Mouse (Mus musculus) c-Kit-positive CD71-positive TER-119-positive erythroid progenitor cells, embryonic 14.5 days (primary cell): ENCODE results near the gene Bri3.

Experiments
- DNase-seq: peaks from one replicate; pipeline ENCODE4 v3.0.0-alpha.2; 2013; ENCODE audit warnings: low spot score

Bri3 gene

DNA sequence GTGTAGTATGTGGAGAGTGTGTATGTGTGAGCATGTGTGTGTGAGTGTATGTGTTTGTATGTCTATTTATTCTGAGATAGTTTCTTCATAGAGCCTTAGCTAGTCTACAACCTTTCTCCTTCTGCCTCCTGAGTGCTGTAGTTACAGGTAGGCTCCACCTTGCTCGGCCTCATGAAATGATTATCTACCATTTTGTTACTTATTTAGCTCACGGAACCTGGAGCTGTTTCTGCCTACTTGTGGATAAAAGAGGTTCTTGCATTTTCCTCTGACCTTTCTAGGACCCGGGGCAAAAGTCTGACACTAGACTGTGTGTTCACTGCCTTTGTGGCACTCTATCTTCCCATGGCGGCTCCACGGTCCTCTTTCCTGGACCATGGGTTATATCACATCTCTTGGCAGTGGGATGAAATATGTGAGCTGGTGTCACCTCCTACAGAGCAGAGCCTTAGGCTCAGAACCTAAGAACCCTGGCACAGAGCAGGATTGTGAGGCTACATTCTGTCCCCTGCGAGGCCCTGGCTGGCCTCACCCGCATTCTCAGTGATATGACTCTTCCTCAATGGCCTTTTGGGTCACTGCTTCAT lies at the start of gene Bri3:
Gene Bri3, plus strand, starts transcription at position 537 of the 587 bp plus-strand sequence.
- DNase-seq = no peak

DNA sequence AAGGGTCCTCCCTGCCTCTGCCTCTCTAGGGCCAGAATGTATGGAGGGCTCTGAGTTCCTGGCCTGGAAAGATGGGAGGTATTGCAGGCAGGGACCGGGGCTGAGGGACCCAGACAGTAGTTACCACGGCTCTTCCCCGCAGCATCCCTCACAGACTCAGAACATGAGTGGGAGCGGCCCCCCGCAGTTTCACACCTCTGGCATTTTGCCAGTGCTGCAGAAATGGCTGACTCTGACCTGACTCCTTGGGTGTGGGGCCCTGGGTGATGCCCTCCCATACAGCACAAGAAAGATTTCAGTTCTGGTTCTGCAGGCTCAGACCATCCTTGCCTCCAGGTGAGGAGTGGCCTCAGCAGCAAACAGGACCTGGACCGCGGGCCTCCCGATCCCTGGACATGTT lies 48.7 kb upstream of the Bri3 start:
- no peak for DNase-seq

DNA sequence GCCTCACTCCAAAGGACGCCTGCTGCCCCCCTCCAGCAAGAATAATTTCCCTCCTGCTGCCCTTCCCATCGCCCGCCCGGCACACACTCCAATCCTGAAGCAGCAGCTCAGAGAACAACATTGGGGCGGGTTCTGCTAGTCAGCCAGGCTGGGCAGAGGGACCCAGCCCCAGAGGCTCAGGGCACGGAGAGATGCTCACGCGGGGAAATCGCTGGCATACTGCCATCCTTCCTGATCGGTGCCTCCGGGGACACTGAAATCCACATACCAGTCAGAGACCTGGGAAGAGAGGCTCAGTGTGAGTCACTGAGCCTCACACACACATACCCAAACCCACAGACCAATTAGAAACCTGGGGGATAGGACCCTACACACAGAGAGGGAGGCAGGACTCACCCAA lies 43.6 kb upstream of the Bri3 start:
- no peak for DNase-seq

DNA sequence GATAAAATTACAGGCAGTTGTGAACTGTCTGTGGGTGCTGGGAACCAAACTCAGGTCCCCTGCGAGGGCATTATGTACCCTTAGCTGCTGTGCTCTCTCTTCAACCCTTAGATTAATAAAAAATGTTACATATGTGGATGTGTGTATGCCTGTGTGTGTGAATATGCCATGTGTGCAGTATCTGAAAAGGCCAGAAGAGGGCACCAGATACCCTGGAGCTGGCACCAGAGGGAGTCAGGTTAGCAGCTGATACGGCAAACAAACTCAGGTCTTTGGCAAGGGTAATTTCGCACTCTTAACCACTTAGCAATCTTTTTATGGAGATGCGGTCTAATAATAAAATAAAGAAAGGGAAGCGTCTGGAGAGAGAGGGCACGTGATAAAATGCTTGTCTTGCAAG lies 41.8 kb upstream of the Bri3 start:
- no peak for DNase-seq

DNA sequence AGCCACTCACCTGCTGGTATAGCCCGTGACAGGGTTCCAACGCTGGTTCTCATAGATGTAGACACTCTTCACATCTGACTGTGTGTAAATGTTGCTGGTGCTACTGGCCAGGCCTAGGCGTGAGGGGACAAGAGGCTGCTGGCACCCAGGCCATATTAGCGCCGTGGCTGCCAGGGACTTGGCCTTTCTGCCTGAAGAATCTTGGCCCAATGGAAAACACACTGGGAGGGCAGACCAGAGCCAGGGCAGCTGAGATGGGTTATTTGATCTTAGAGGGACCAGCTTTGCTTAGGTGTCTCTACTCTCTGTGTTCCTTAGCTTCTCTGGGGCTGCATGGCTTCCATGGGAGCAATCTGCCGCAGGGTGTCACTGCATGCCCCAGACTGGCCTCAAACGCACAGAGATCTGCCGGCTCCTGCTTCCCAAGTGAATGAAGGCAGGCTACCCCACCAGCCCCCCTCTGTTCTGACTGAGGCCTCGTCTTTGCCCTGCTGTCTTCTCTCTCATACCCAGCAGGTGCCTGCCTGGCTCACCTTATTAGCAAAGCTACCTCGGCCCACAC lies 40.8 kb upstream of the Bri3 start:
- DNase-seq = no peak

DNA sequence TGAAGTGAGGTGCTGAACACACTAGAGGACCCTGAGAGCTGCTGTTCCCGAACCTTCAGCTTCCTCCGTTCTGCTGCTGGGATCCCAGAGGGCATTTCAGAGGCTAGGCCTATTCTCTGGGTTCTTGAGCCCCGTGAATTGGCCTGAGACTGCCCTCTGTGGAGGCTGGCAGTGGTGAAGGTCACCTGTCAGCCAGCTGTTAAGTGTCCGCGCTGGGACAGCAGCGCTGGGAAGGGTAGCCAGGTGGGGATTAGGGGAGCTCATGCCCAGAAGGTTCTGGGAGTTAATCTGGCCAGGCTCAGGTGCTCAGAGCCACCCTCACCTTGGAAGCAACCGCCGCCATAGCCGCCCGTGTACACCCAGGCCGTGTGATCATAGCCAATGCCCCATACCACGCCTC lies 39.9 kb upstream of the Bri3 start:
- DNase-seq = no peak

DNA sequence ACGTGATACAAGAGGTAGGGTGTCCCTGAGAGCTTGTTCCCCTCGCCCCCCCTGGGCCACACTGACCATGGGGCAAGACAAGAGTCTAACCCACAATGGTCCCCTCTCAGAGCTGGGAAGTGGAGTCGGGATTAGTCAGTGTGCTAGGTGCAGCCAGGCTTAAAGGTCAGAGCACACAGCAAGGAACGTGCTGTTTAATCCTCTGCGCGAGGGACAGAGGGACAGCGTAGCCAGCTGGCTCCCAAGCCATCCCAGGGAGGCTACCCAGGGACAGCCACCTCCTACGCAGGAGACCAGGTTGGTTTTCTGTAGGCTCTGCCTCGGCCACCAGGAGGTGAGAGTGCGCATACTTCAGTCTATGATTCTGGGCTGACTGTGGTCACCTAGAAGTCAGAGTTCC lies 39.3 kb upstream of the Bri3 start:
- no peak for DNase-seq

DNA sequence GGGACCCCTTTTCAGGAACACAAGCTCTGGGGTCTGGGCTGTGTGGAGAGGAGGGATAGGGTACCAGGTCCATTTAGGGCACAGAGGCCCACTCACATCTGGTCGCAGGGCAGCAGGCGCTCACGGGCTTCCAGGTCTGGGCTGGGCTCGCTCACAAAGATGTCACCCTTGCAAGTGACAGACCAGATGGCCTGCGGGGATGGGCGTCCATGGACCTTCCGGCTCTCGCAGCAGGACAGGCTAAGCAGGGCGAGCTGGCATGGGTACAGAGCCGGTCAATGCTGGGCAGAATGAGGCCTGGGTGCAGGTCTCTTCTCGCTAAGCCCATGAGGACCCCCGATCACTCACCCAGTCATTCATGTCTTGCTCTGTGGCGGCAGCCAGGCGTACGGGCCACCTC lies 38.2 kb upstream of the Bri3 start:
- no peak for DNase-seq

DNA sequence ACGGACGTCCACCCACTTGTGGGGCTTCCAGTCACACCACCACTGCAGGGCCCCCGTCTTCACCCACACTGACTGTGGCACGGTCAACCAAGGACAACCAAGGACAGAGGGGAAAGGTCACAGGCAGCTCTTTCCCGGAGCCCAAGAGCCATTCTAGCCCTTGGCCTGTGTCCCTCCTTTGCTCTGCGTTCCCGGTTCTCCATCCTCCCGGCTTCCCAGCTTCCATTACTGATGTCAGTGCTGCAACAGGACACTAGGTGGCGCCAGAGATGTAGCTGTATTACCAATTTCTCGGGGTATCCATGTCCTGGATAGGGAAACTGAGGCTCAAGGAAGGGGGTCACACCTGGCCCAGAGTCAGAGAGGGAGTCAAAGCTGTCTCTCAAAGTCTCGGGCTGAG lies 36.8 kb upstream of the Bri3 start:
- DNase-seq = peak; percentile 21

DNA sequence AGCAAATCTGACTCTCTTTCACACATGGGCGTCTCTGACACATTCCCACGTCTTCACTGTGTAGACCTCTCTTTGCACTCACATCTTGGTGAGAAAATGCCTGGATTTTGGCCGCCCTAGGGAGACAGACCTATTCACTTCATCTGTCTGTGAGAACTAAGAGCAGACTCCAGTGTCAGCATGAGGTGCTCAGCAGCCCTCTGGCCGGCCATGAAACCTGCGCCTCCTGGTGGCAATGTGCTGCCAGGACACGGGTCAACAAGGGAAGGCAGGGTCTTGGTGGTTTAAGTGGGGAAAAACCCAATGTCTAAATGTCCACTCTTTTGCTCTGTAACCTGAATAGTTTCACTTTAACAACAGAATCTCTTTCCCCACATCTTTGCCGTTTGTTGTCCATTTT lies 29.8 kb upstream of the Bri3 start:
- DNase-seq = peak; percentile 34

DNA sequence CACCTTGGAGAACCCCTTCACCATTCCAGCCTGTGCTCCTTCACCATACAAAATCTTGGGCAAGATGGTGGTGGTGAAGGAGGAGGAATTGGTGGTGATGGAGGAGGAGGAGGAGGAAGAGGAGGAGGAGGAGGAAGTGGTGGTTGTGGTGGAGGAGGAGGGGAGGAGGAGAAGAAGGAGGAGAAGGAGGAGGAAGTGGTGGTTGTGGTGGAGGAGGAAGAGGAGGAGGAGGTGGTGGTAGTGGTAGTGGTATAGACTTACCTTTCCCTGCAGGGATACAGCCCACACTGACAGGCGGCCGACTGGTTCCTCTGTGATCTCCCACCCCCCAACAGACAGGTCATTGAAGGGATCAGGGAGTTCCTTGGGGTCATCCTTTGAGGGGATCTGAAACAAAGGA lies 28.2 kb upstream of the Bri3 start:
- no peak for DNase-seq

DNA sequence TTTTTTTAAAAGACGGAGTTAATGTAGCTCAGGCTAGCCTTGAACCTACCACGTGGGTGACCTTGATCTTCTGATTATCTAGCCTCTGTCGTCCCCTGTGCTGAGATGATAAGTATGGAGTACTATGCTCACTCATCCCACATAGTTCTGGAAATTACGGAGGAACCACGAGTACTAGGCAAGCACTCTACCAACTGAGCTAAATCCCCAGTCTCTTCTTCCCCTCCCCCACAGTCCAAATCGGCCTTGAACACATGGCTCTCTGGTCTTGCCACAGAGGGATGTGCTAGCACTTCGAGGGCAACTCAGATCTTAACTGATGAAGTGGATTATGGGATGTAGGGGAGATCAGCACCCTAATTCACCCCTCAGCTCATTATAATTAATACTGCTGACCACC lies 26.2 kb upstream of the Bri3 start:
- DNase-seq = no peak

DNA sequence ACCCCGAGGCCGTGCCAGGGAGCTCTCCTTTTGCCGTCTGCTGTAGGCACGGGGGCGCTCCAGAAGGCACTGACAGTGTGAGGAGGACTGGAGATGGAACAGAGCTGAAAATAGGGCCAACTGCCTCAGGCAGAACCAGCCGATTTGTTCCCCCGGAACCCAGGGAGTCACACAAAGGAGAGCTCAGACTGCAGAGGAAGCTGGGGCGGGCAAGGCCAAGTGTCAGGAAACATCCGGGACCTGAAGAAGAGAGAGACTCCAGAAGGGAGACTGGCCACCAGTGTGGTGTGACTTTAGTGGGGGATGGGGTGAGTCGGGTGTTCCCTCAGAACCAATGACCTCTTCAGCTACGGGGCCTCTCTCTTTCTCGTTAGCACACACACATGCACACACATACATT lies 24.9 kb upstream of the Bri3 start:
- DNase-seq = no peak

DNA sequence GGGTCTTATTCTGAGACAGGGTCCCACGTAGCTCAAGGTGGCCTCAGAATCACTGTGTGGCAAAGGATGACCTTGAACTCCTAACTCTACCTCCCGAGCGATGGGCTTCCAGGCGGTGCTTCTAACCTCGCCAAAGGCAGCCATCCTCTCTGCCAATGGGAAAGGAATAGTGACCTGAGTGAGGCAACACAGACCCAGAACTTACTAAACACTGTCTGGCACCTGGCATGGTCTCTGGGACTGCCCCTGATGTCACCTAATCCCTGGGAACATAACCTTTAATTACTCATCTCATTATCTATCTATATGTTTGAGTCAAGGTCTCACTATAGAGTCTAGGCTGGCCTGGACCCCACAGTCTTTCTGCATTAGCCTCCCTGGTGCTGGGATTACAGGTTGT lies 24.3 kb upstream of the Bri3 start:
- no peak for DNase-seq

DNA sequence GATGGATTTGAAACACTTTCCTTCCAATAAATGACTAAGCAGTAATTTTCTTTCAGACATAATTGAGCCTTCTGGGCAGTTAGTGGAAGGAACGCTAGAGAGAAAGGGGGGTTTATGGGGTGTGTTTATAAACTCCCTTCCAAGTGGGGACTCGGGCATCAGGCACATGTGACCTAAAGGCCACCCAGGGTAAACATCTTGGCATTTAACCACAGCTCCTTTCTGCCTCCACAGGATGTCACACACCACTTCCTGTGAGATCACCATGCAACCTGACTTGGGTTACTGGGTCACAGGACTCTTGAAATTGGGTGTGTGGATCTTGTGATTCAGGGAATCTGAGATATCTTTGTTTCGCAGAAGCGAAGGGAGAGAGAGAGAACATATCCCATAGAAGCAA lies 22.9 kb upstream of the Bri3 start:
- DNase-seq = no peak

DNA sequence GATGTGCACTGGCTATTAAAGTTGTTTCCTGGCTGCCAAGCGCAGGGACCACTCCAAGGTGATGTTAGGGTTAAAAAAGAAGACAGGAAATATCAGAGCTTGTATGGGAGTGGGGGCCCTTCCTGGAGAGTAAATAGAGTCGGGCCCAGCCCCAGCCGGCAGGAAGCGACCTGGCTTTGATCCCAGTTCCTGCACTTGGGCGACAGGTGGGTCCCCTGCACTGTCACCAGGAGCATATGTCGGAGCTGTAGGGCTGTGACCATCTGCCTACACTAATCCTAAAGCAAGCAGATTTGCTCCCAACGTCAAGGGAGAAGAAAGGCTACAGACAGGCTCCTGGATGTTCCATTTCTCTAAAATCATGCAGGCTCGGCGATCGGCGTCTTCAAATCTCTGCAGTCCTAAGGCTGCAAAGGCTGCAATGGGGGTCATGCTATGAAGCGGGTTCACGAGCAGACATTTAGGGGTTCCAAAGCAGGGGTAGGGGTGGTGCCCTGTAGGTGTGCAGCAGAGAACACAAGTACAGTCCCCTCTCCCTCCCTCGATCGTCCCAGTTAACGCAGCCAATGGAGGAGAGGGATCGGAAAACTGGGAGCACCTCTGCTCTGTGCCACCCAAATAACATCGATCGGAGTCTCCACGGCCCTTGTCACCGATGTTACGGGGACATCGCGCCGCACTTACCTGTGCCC lies 21.3 kb upstream of the Bri3 start:
- DNase-seq = no peak

DNA sequence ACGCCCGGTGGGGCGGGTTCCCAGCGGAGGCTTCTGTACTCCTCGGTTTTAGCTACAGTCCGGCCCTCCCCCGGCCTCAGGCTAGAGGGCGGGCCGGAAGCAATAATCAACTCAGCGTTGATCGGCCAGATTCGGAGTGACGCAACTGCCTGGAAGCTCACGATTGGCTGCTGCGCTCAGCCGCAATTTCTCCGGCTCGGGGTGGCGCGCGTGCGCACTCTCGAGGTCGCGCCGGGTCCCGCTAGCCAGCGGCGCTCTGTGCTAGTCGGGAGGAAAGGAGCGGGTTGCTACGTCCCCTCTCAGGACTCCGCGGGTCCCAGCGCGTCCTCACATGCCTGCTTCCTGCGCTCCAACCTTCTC lies 20.8 kb upstream of the Bri3 start, which contains the start of gene Tecpr1:
Gene Tecpr1, minus strand, starts transcription at position 113 of the 360 bp plus-strand sequence.
- peak; percentile 90 for DNase-seq

DNA sequence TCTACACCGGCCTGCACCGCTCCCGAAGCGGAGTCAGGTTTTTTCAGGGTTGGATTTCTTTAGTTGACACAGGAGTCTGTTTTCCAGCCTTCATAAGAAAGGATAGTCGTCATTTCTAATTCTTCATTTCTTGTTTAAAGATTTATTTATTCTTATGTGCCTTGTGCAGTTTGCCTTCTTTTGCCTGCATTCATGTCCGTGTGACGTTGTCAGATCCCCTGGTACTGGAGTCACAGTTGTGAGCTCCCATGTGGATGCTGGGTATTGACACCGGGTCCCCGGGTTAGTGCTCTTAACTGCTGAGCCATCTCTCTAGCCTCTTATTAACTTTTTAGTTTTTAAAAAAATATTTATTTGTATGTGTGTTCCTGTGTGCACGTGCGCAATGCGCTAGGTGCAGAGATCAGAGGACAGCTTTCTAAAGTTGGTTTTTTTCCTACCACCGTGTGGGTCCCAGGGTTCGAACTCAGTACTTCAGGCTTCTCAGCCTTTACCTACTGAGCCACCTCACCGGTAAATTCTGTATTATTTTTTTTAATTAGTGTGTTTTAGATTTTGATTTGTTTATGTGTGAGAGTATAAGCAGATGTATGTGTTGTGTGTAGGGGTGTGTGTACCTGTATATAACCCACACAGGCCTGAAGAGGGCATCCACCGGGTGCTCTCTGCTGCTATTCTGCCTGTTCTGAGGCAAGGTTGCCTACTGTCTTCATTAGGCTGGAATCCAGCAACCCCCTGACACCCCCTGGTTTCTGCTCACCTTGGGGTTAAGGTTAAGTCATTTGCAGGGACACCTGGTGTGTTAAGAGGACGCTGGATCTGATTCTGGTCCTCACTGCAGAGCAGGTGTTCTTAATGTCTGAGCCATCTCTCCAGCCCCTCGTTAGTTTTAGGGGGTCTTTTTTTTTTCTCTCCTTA lies 20.1 kb upstream of the Bri3 start:
- no peak for DNase-seq

DNA sequence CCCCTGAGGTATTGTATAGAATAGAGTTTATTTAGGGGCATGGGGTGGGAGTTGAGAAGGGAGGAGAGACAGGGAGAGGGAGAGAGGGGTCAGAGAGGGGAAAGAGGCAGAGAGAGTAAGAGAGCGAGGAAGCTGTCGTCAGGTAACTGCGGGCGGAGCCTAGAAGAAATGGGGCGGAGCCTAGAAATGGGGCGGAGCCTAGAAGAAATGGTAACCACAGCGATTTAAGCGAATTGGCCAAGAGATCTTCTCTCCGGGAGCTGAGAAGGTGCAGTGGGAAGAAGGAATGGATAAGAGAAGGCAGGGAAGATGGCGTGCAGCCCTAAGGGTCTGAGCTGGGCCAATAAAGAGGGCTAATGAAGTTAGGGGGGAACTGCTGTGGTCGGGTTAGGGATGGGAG lies 18.0 kb upstream of the Bri3 start:
- no peak for DNase-seq

DNA sequence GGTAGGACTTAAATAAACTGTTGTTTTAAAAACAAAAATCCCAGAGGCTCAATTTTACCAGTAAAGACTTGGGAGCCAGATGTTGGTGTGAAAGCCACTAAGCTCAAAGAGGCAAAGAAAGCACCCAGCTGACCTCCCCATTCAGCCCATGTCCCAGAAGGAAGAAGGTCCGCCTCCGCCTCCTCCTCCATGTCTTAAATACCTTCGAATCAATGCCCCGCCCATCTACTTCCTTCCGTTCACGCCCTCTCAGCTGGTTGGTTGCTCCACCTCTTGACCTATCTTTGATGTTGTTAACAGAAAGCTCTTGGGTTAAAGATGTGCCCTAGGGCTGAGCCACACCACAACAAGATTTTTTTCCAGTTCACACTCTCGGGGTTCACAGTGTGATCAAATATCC lies 14.0 kb upstream of the Bri3 start:
- DNase-seq = no peak

DNA sequence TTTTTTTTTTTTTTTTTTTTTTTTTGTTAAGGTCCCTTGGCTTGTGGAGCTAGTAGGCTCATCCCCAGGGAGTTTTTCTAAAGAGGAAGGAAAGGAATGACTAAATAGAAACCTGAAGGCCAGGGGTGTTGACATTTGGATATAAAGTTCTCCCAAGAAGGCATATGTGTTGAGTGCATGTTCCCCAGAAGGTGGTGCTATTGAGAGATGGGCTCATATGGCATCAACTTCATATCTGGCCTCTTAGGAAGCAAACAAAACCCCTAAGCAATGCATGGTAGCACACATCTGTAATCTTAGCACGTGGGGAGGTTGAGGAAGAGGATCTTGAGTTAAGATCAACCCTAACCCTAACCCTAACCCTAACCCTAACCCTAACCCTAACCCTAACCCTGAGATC lies 12.8 kb upstream of the Bri3 start:
- DNase-seq = no peak

DNA sequence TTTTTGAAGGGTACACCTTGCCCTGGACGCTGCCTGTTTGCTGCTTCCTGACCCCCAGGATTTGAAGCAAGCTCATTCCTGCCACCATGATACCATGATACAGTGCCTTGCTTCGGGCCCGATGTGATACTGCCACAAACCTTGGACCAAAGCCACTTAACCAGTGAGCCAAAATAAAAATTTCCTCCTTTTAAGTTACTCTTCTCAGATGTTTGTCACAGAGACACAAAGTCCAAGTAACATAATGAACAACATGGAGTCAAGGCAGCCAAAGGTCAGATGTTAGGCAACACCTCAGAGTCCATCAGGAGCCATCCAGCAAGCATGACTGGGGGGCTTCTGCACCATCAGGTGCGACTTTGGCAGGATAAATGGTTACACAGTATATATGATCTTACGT lies 11.7 kb upstream of the Bri3 start:
- DNase-seq = no peak

DNA sequence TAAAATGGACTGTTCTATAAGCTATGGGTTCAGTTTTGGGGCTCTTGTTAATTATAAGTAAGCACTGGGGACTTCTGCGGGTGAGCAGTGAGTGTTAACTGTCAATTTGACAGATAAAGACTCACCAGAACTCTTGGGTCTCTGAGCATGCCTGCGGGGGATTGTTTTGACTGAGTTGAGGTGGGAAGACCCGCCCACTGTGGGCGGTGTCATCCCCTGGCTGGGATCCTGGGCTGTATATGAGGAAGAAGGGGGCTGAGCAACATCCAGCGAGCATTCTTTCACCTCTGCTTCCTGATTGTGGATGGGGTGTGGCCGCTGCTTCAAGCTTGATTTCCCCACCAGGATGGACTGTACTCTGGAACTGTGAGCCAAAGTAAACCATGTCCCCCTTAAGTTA lies 10.0 kb upstream of the Bri3 start:
- no peak for DNase-seq
